Mouse (Mus musculus) adrenal gland, postnatal 10 days (tissue): ENCODE data around the gene Glcci1. TPM values are rescaled to one million over a fixed set of nuclear protein-coding genes. Genes with fewer than 3 reads are reported as not detected.
A peak's percentile ranks its signal among the peaks of the same experiment; 100 is the strongest.

Experiments
- DNase-seq: peaks from one replicate; pipeline ENCODE4 v3.0.0; 2021; ENCODE audit warnings: mixed read lengths
- long read RNA-seq, 2 experiments: library from polyadenylated mRNA; stranded (forward); transcript quantifications; one replicate each; pipeline ENCODE4 v2.0.0; 2021
- total RNA-seq, 2 experiments: library from RNA; stranded (reverse); gene quantifications; 2 replicates each; pipeline ENCODE4 v1.2.3; 2021

The Glcci1 gene
- total RNA-seq, result 10 to 100 TPM; 26.2 to 34.0 TPM
- long read RNA-seq, experiment 1, full-length matches to known transcripts, result 1 of 2 reads
- long read RNA-seq, experiment 1, partial matches to known transcripts, result 0 of 2 reads
- long read RNA-seq, experiment 1, other reads (novel, unspliced or antisense), result 1 of 2 reads
- long read RNA-seq, experiment 2, full-length matches to known transcripts, result 2 of 4 reads
- long read RNA-seq, experiment 2, partial matches to known transcripts, result 1 of 4 reads
- long read RNA-seq, experiment 2, other reads (novel, unspliced or antisense), result 1 of 4 reads

GRCm38 (mm10) chr6:8509551-8509950, at the start of gene Glcci1:
Gene Glcci1, plus strand, starts transcription at chr6:8509600.
- peak; percentile 84 for DNase-seq

GRCm38 (mm10) chr6:8462447-8462846, 47.0 kb upstream of the Glcci1 start:
- DNase-seq, result no peak

GRCm38 (mm10) chr6:8465388-8465787, 44.0 kb upstream of the Glcci1 start:
- DNase-seq, result no peak

- no peak for DNase-seq
Observed at GRCm38 (mm10) chr6:8465985-8466384, 43.4 kb upstream of the Glcci1 start.

GRCm38 (mm10) chr6:8467667-8468337, 41.6 kb upstream of the Glcci1 start:
- DNase-seq, result no peak

- no peak for DNase-seq
Observed at GRCm38 (mm10) chr6:8469918-8470317, 39.5 kb upstream of the Glcci1 start.

GRCm38 (mm10) chr6:8472125-8472524, 37.3 kb upstream of the Glcci1 start:
- peak; percentile 25 for DNase-seq

GRCm38 (mm10) chr6:8472915-8473314, 36.5 kb upstream of the Glcci1 start:
- peak; percentile 40 for DNase-seq

- DNase-seq, result peak; percentile 47
Observed at GRCm38 (mm10) chr6:8473498-8473897, 35.9 kb upstream of the Glcci1 start.

GRCm38 (mm10) chr6:8474316-8474715, 35.1 kb upstream of the Glcci1 start:
- DNase-seq, result no peak

GRCm38 (mm10) chr6:8474820-8475219, 34.6 kb upstream of the Glcci1 start:
- no peak for DNase-seq

- DNase-seq, result no peak
Observed at GRCm38 (mm10) chr6:8479176-8479575, 30.2 kb upstream of the Glcci1 start.

- no peak for DNase-seq
Observed at GRCm38 (mm10) chr6:8484437-8485275, 24.7 kb upstream of the Glcci1 start.

GRCm38 (mm10) chr6:8485414-8486175, 23.8 kb upstream of the Glcci1 start:
- DNase-seq, result no peak

- no peak for DNase-seq
Observed at GRCm38 (mm10) chr6:8486391-8487043, 22.9 kb upstream of the Glcci1 start.

- no peak for DNase-seq
Observed at GRCm38 (mm10) chr6:8487044-8487853, 22.2 kb upstream of the Glcci1 start.

GRCm38 (mm10) chr6:8488249-8488648, 21.2 kb upstream of the Glcci1 start:
- no peak for DNase-seq

- no peak for DNase-seq
Observed at GRCm38 (mm10) chr6:8489266-8489665, 20.1 kb upstream of the Glcci1 start.

GRCm38 (mm10) chr6:8489938-8490585, 19.3 kb upstream of the Glcci1 start:
- DNase-seq, result no peak

GRCm38 (mm10) chr6:8492248-8492647, 17.2 kb upstream of the Glcci1 start:
- no peak for DNase-seq
